Mouse (Mus musculus) neural tube, embryonic 11.5 days (tissue): ENCODE results near the gene Naip6. TPM values are rescaled to one million over a fixed set of nuclear protein-coding genes. Genes with fewer than 3 reads are reported as not detected.
"Not testable (repeated sequence)": the region's sequence is repeated elsewhere in the genome, so short reads cannot be mapped to it uniquely, and the experiment has no call there.

ENCODE experiments used
- ATAC-seq: fragments of 200-750 bp; cut with Nextera tagmentation; 2 replicates; pipeline ENCODE4 v1.8.0; 2017; ENCODE audit warnings: moderate number of reproducible peaks, mild to moderate bottlenecking, moderate TSS enrichment, moderate library complexity; ENCODE audit not compliant: insufficient read depth, low FRiP score, low TSS enrichment
- DNase-seq: peaks from one replicate; pipeline ENCODE4 v3.0.0-alpha.2; 2015; ENCODE audit warnings: low spot score
- H3K27ac ChIP-seq: fragments of 300-500 bp; sonication (generic); 2 replicates; pipeline ENCODE4 v1.5.1; 2014; ENCODE audit warnings: low read depth, mild to moderate bottlenecking, low read length
- H3K27me3 ChIP-seq: fragments of 300-500 bp; sonication (generic); 2 replicates; pipeline ENCODE4 v1.6.1; 2014; ENCODE audit warnings: mild to moderate bottlenecking, low read length, mixed read lengths; ENCODE audit not compliant: control insufficient read depth, insufficient read depth
- H3K36me3 ChIP-seq: fragments of 300-500 bp; sonication (generic); 2 replicates; pipeline ENCODE4 v1.6.1; 2014; ENCODE audit warnings: mild to moderate bottlenecking, low read length, moderate library complexity, mixed read lengths; ENCODE audit not compliant: control insufficient read depth, insufficient read depth
- H3K4me1 ChIP-seq: fragments of 300-500 bp; sonication (generic); 2 replicates; pipeline ENCODE4 v1.6.1; 2014; ENCODE audit warnings: low read length, mixed read lengths; ENCODE audit not compliant: control insufficient read depth, insufficient read depth
- H3K4me2 ChIP-seq: fragments of 300-500 bp; sonication (generic); 2 replicates; pipeline ENCODE4 v1.6.1; 2014; ENCODE audit warnings: low read depth, mild to moderate bottlenecking, moderate library complexity
- H3K4me3 ChIP-seq: fragments of 300-500 bp; sonication (generic); 2 replicates; pipeline ENCODE4 v1.5.1; 2014; ENCODE audit warnings: low read depth, low read length
- H3K9ac ChIP-seq: fragments of 300-500 bp; sonication (generic); 2 replicates; pipeline ENCODE4 v1.6.1; 2014; ENCODE audit warnings: mild to moderate bottlenecking, low read length
- H3K9me3 ChIP-seq: fragments of 300-500 bp; sonication (generic); 2 replicates; pipeline ENCODE4 v1.6.1; 2016; ENCODE audit warnings: low read length; ENCODE audit not compliant: control insufficient read depth
- whole genome bisulfite sequencing: fragments of 180-500 bp; shearing (Covaris S2); extraction: QIAGEN DNeasy Blood & Tissue Kit; methylation state at CpG from one replicate; pipeline ENCODE4 v1.1.7; 2014; 5-methylcytosine and 5-hydroxymethylcytosine counted together
- polyA plus RNA-seq: library from polyadenylated mRNA; unstranded; fragments of >200 nt; fragmentation: Nextera tagmentation; extraction: Ambion mirVana; gene quantifications from 2 replicates; pipeline ENCODE4 v1.2.1, GENCODE M21; 2014

Naip6 gene
- polyA plus RNA-seq, 1 experiment from 2014 or later: not detected

- not testable (repeated sequence) for ATAC-seq, H3K4me1 ChIP-seq, H3K27ac ChIP-seq, H3K9ac ChIP-seq, DNase-seq, H3K36me3 ChIP-seq, H3K4me3 ChIP-seq, H3K9me3 ChIP-seq, H3K4me2 ChIP-seq, H3K27me3 ChIP-seq
- no CpG with 5 or more reads among the region's 1 CpGs for whole genome bisulfite sequencing
Measured at GRCm38 (mm10) chr13:100271474-100272132, 45.9 kb downstream of the Naip6 start.

GRCm38 (mm10) chr13:100256996-100257395, 60.5 kb downstream of the Naip6 start:
- DNase-seq, H3K4me1 ChIP-seq, H3K27ac ChIP-seq, H3K4me2 ChIP-seq, H3K36me3 ChIP-seq, ATAC-seq, H3K9me3 ChIP-seq, H3K4me3 ChIP-seq, H3K9ac ChIP-seq, H3K27me3 ChIP-seq: not testable (repeated sequence)
- WGBS: 74% methylated on average over 2 of the region's 2 CpGs

- not testable (repeated sequence) for H3K27me3 ChIP-seq, DNase-seq, H3K4me2 ChIP-seq, H3K36me3 ChIP-seq, H3K9me3 ChIP-seq, H3K4me3 ChIP-seq, H3K27ac ChIP-seq, H3K4me1 ChIP-seq, ATAC-seq, H3K9ac ChIP-seq
- WGBS: 87% methylated on average over 5 of the region's 6 CpGs
Measured at GRCm38 (mm10) chr13:100255925-100256324, 61.5 kb downstream of the Naip6 start.

- DNase-seq, H3K4me3 ChIP-seq, H3K9ac ChIP-seq, H3K4me2 ChIP-seq, H3K27ac ChIP-seq, H3K36me3 ChIP-seq, H3K9me3 ChIP-seq, ATAC-seq, H3K27me3 ChIP-seq, H3K4me1 ChIP-seq: not testable (repeated sequence)
- 91% methylated on average over 2 of the region's 2 CpGs for WGBS
Measured at GRCm38 (mm10) chr13:100251897-100252296, 65.6 kb downstream of the Naip6 start.

GRCm38 (mm10) chr13:100246896-100247519, 70.5 kb downstream of the Naip6 start:
- not testable (repeated sequence) for H3K27ac ChIP-seq, H3K27me3 ChIP-seq, H3K4me2 ChIP-seq, H3K36me3 ChIP-seq, H3K4me1 ChIP-seq, ATAC-seq, DNase-seq, H3K9me3 ChIP-seq, H3K4me3 ChIP-seq, H3K9ac ChIP-seq
- whole genome bisulfite sequencing: 84% methylated on average over 5 of the region's 5 CpGs

GRCm38 (mm10) chr13:100246223-100246622, 71.3 kb downstream of the Naip6 start, which contains the start of gene Naip5:
TSS of gene Naip5 (minus strand) at chr13:100246323.
- H3K9me3 ChIP-seq, H3K27me3 ChIP-seq, H3K4me1 ChIP-seq, H3K4me3 ChIP-seq, ATAC-seq, H3K36me3 ChIP-seq, H3K4me2 ChIP-seq, H3K27ac ChIP-seq, DNase-seq, H3K9ac ChIP-seq: not testable (repeated sequence)
- WGBS: 82% methylated on average over 4 of the region's 4 CpGs

GRCm38 (mm10) chr13:100243702-100244101, 73.8 kb downstream of the Naip6 start:
- Histone ChIP-seq H3K27ac (no peak overlapping the region), H3K36me3 (no peaks in the 10 kb centered on the region), H3K9me3 (no peaks in the 10 kb centered on the region), H3K4me1 (no peaks in the 10 kb centered on the region), H3K4me3 (no peak overlapping the region), H3K4me2 (no peak overlapping the region), H3K9ac (no peak overlapping the region), H3K27me3 (no peaks in the 10 kb centered on the region)
- DNase-seq (no peak), ATAC-seq (no peak)
